Mouse (Mus musculus) intestine, embryonic 15.5 days (tissue): ENCODE data around the gene Trim3. TPM values are rescaled to one million over a fixed set of nuclear protein-coding genes. Genes with fewer than 3 reads are reported as not detected.

ENCODE experiments used
- ATAC-seq: fragments of 200-750 bp; cut with Nextera tagmentation; 2 replicates; pipeline ENCODE4 v1.8.0; 2017; ENCODE audit warnings: moderate TSS enrichment, moderate library complexity
- H3K27ac ChIP-seq: fragments of 300-500 bp; sonication (generic); 2 replicates; pipeline ENCODE4 v1.5.1; 2015; ENCODE audit warnings: mild to moderate bottlenecking, inconsistent platforms
- H3K27me3 ChIP-seq: fragments of 300-500 bp; sonication (generic); replicated peaks from 2 replicates; pipeline ENCODE4 v1.6.1; 2015; ENCODE audit warnings: inconsistent platforms
- H3K36me3 ChIP-seq: fragments of 300-500 bp; sonication (generic); 2 replicates; pipeline ENCODE4 v1.6.1; 2015; ENCODE audit warnings: inconsistent platforms
- H3K4me1 ChIP-seq: fragments of 300-500 bp; sonication (generic); replicated peaks from 2 replicates; pipeline ENCODE4 v1.6.1; 2015; ENCODE audit warnings: inconsistent platforms
- H3K4me2 ChIP-seq: fragments of 300-500 bp; sonication (generic); replicated peaks from 2 replicates; pipeline ENCODE4 v1.6.1; 2015; ENCODE audit warnings: mild to moderate bottlenecking, inconsistent platforms
- H3K4me3 ChIP-seq: fragments of 300-500 bp; sonication (generic); replicated peaks from 2 replicates; pipeline ENCODE4 v1.5.1; 2015; ENCODE audit warnings: inconsistent platforms
- H3K9ac ChIP-seq: fragments of 300-500 bp; sonication (generic); 2 replicates; pipeline ENCODE4 v1.6.1; 2015; ENCODE audit warnings: inconsistent platforms
- H3K9me3 ChIP-seq: fragments of 300-500 bp; sonication (generic); 2 replicates; pipeline ENCODE4 v1.6.1; 2016; ENCODE audit warnings: inconsistent platforms
- WGBS: fragments of 180-500 bp; shearing (Covaris S2); methylation state at CpG from one replicate; pipeline ENCODE4 v1.1.7; 2015; 5-methylcytosine and 5-hydroxymethylcytosine counted together
- polyA plus RNA-seq: library from polyadenylated mRNA; unstranded; fragments of >200 nt; fragmentation: Nextera tagmentation; extraction: Ambion mirVana; gene quantifications from 2 replicates; pipeline ENCODE4 v1.2.1, GENCODE M21; 2015

Trim3 gene
- 21.4 and 24.7 TPM in 2 replicates for polyA plus RNA-seq

GRCm38 (mm10) chr7:105633127-105633800 is at the start of gene Trim3:
TSS of gene Trim3 (minus strand) at chr7:105633571.
- Histone ChIP-seq H3K9ac (peak within 1 kb of the TSS; percentile 78), H3K4me2 (peak within 1 kb of the TSS; percentile 91), H3K36me3 (peaks cover 15% of the 10 kb centered on the region), H3K27ac (peak within 1 kb of the TSS; percentile 62), H3K4me3 (peak within 1 kb of the TSS; percentile 89), H3K4me1 (peaks cover 17% of the 10 kb centered on the region), H3K27me3 (no peaks in the 10 kb centered on the region), H3K9me3 (no peaks in the 10 kb centered on the region)
- WGBS, result under 1% methylated on average over 51 of the region's 71 CpGs
- ATAC-seq, result peak; percentile 95

- Histone ChIP-seq H3K4me2 (peak within 1 kb of the TSS; percentile 88), H3K9ac (peak within 1 kb of the TSS; percentile 42), H3K27ac (peak within 1 kb of the TSS; percentile 57; the same call in 1 of the 2 replicates), H3K36me3 (no peaks in the 10 kb centered on the region), H3K4me1 (peaks cover 8% of the 10 kb centered on the region), H3K4me3 (peak within 1 kb of the TSS; percentile 40), H3K9me3 (no peaks in the 10 kb centered on the region), H3K27me3 (no peaks in the 10 kb centered on the region)
- WGBS, result 1% methylated on average over 17 of the region's 17 CpGs
- ATAC-seq, result peak; percentile 99
Measured at GRCm38 (mm10) chr7:105650639-105651435, 17.5 kb upstream of the Trim3 start, which contains the start of gene Dnhd1. TSS of gene Dnhd1 (plus strand) at chr7:105650827.

- no peak for ATAC-seq
- 0 out of 2 replicates have a peak overlapping the region, but pooled peaks have one; percentile 70 for H3K4me3 ChIP-seq
- peaks cover 6% of the 10 kb centered on the region for H3K36me3 ChIP-seq
- H3K4me2 ChIP-seq, result 0 out of 2 replicates have a peak overlapping the region, but pooled peaks have one; percentile 91
- 0 out of 2 replicates have a peak overlapping the region, but pooled peaks have one; percentile 1 for H3K27ac ChIP-seq
- 71% methylated on average over 3 of the region's 3 CpGs for WGBS
- H3K9ac ChIP-seq, result no peak overlapping the region
- H3K27me3 ChIP-seq, result no peaks in the 10 kb centered on the region
- peaks cover 19% of the 10 kb centered on the region for H3K4me1 ChIP-seq
- no peaks in the 10 kb centered on the region for H3K9me3 ChIP-seq
Measured at GRCm38 (mm10) chr7:105641936-105642335, 8.6 kb upstream of the Trim3 start.

- Histone ChIP-seq H3K4me2 (peak overlapping the region; percentile 91), H3K27me3 (no peaks in the 10 kb centered on the region), H3K4me1 (peaks cover 19% of the 10 kb centered on the region), H3K4me3 (peak overlapping the region; percentile 70), H3K9ac (peak overlapping the region; percentile 83), H3K36me3 (peaks cover 11% of the 10 kb centered on the region), H3K9me3 (no peaks in the 10 kb centered on the region), H3K27ac (peak overlapping the region; percentile 89)
- ATAC-seq, result peak; percentile 37
- 0% methylated on average over 18 of the region's 18 CpGs for WGBS
Measured at GRCm38 (mm10) chr7:105640894-105641255, 7.5 kb upstream of the Trim3 start.

GRCm38 (mm10) chr7:105640233-105640893 is 7.0 kb upstream of the Trim3 start, which contains the start of the genes Arfip2 and Gm45799:
TSS of gene Arfip2 (minus strand) at chr7:105640416.
TSS of gene Gm45799 (plus strand) at chr7:105640552.
- peak within 1 kb of the TSS; percentile 91 for H3K4me2 ChIP-seq
- peak within 1 kb of the TSS; percentile 70 for H3K4me3 ChIP-seq
- H3K27ac ChIP-seq, result peak within 1 kb of the TSS; percentile 89
- peaks cover 19% of the 10 kb centered on the region for H3K4me1 ChIP-seq
- ATAC-seq, result peak; percentile 97
- WGBS, result under 1% methylated on average over 45 of the region's 45 CpGs
- H3K9me3 ChIP-seq, result no peaks in the 10 kb centered on the region
- peak within 1 kb of the TSS; percentile 83 for H3K9ac ChIP-seq
- peaks cover 15% of the 10 kb centered on the region for H3K36me3 ChIP-seq
- no peaks in the 10 kb centered on the region for H3K27me3 ChIP-seq

GRCm38 (mm10) chr7:105639756-105640155 is 6.4 kb upstream of the Trim3 start, which contains the start of gene Timm10b:
TSS of gene Timm10b (plus strand) at chr7:105640056.
- peak within 1 kb of the TSS; percentile 91 for H3K4me2 ChIP-seq
- H3K36me3 ChIP-seq, result peaks cover 15% of the 10 kb centered on the region
- peak within 1 kb of the TSS; percentile 89 for H3K27ac ChIP-seq
- H3K4me1 ChIP-seq, result peaks cover 19% of the 10 kb centered on the region
- peak within 1 kb of the TSS; percentile 83 for H3K9ac ChIP-seq
- 2% methylated on average over 2 of the region's 2 CpGs for WGBS
- H3K9me3 ChIP-seq, result no peaks in the 10 kb centered on the region
- no peaks in the 10 kb centered on the region for H3K27me3 ChIP-seq
- ATAC-seq, result no peak; the same call in 1 of the 2 replicates
- H3K4me3 ChIP-seq, result peak within 1 kb of the TSS; percentile 70

- H3K9ac ChIP-seq, result peak overlapping the region; percentile 83
- peak overlapping the region; percentile 91 for H3K4me2 ChIP-seq
- ATAC-seq, result no peak
- peaks cover 19% of the 10 kb centered on the region for H3K4me1 ChIP-seq
- H3K27ac ChIP-seq, result no peak overlapping the region
- no peaks in the 10 kb centered on the region for H3K9me3 ChIP-seq
- H3K36me3 ChIP-seq, result peaks cover 15% of the 10 kb centered on the region
- no peaks in the 10 kb centered on the region for H3K27me3 ChIP-seq
- H3K4me3 ChIP-seq, result peak overlapping the region; percentile 70
- WGBS, result 69% methylated on average over 9 of the region's 9 CpGs
Measured at GRCm38 (mm10) chr7:105639304-105639703, 5.9 kb upstream of the Trim3 start.

GRCm38 (mm10) chr7:105638776-105639175 is 5.4 kb upstream of the Trim3 start:
- no peak for ATAC-seq
- H3K9ac ChIP-seq, result no peak overlapping the region

GRCm38 (mm10) chr7:105635726-105636125 is 2.4 kb upstream of the Trim3 start:
- H3K4me3 ChIP-seq, result no peak overlapping the region
- H3K27me3 ChIP-seq, result no peaks in the 10 kb centered on the region
- no peak for ATAC-seq
- no peak overlapping the region for H3K27ac ChIP-seq
- H3K36me3 ChIP-seq, result peaks cover 15% of the 10 kb centered on the region
- H3K9me3 ChIP-seq, result no peaks in the 10 kb centered on the region
- peaks cover 16% of the 10 kb centered on the region for H3K4me1 ChIP-seq
- no peak overlapping the region for H3K4me2 ChIP-seq
- no peak overlapping the region for H3K9ac ChIP-seq
- 94% methylated on average over 2 of the region's 2 CpGs for WGBS

More at GRCm38 (mm10) chr7:105638776-105639175, 5.4 kb upstream of the Trim3 start:
- Histone ChIP-seq H3K4me2 (peak overlapping the region; percentile 91; the same call in 1 of the 2 replicates), H3K4me1 (peaks cover 19% of the 10 kb centered on the region), H3K27ac (no peak overlapping the region), H3K27me3 (no peaks in the 10 kb centered on the region), H3K36me3 (peaks cover 15% of the 10 kb centered on the region), H3K4me3 (no peak overlapping the region), H3K9me3 (no peaks in the 10 kb centered on the region)
- 90% methylated on average over 6 of the region's 6 CpGs for WGBS

GRCm38 (mm10) chr7:105634272-105634920 is 1.0 kb upstream of the Trim3 start:
- peak overlapping the region; percentile 91 for H3K4me2 ChIP-seq
- H3K36me3 ChIP-seq, result peaks cover 15% of the 10 kb centered on the region
- no peaks in the 10 kb centered on the region for H3K27me3 ChIP-seq
- H3K4me1 ChIP-seq, result peaks cover 15% of the 10 kb centered on the region
- no peak for ATAC-seq
- H3K27ac ChIP-seq, result no peak overlapping the region; the same call in 1 of the 2 replicates
- H3K9me3 ChIP-seq, result no peaks in the 10 kb centered on the region
- WGBS, result 46% methylated on average over 9 of the region's 9 CpGs
- peak overlapping the region; percentile 78; the same call in 1 of the 2 replicates for H3K9ac ChIP-seq
- H3K4me3 ChIP-seq, result no peak overlapping the region

- Histone ChIP-seq H3K4me1 (peaks cover 15% of the 10 kb centered on the region), H3K9ac (peak overlapping the region; percentile 78), H3K9me3 (no peaks in the 10 kb centered on the region), H3K4me2 (peak overlapping the region; percentile 91), H3K4me3 (peak overlapping the region; percentile 89), H3K27me3 (no peaks in the 10 kb centered on the region), H3K27ac (peak overlapping the region; percentile 60; the same call in 1 of the 2 replicates), H3K36me3 (peaks cover 15% of the 10 kb centered on the region)
- 4% methylated on average over 10 of the region's 10 CpGs for WGBS
- no peak for ATAC-seq
Measured at GRCm38 (mm10) chr7:105633801-105634135, 397 bp upstream of the Trim3 start.
